Mouse (Mus musculus) left cerebral cortex, postnatal 10 days (tissue): ENCODE results near the gene Plcxd1. TPM values are rescaled to one million over a fixed set of nuclear protein-coding genes. Genes with fewer than 3 reads are reported as not detected.
"Not testable (repeated sequence)": the region's sequence is repeated elsewhere in the genome, so short reads cannot be mapped to it uniquely, and the experiment has no call there.

ENCODE experiments used
- DNase-seq, 2 experiments: peaks; one replicate each; pipeline ENCODE4 v3.0.0; 2021 to 2022; ENCODE audit warnings: low spot score in 2 of 2, mixed read lengths in 1 of 2; ENCODE audit errors: extremely low spot score in 1 of 2
- intact Hi-C: fragments of 180-260 bp; cut with DNase I; formaldehyde crosslinking; loops from one replicate; pipeline ENCODE4 v1.15.1; 2025
- total RNA-seq, 2 experiments: library from RNA; stranded (reverse); gene quantifications; 2 replicates each; pipeline ENCODE4 v1.2.3; 2021

Plcxd1 gene
- total RNA-seq = 1 to 10 TPM; 5.4 to 7.3 TPM

DNA sequence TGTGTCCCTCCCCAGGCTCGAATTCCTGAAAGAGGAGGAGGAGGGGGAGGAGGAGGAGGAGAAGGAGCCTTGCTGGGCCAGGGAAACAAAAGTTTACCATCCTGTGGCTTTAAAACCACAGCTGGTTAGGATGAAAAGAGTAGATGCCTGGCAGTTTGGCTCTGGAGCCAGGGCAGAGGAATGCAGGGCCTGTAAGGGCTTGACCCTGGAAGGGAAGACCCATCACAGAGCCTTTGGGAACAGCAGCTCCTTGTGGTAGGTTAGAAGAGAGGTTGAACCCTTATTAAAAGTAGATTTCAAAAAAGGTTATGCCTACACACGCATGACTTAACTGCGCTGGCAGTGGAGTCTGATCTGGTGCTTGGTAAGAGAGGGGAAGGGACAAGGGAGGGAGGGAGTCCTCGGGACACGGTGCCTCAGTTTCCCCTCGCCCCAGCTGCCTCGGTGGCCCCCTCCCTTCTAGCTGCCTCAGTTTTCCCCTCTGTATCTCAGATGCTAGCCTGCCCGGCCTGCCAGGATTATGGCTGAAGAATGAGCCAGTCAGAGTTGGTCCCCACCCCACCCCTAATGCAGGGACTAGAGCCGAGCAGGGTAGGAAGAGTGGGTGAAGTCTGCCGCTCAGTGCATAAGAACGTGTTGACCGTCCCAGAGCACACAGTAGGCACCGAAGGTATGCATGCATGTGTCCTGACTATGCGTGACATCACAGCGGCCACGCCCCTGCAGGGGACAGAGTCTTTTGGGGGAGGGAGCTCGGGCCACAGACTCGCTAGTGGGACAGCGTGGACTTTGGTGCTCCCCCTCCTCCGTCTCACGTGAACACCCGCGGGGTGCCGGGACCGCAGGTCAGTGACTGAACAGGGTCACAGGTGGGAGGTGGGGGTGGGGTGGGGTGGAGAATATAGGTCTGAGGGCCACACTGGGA, at the start of gene Plcxd1:
Gene Plcxd1 (plus strand): TSS at position 314 of the 925 bp plus-strand sequence.
- DNase-seq = peak; percentile 17 to 60
- intact Hi-C loops = loop anchor here (5.0 kb wide), 1 partner anchor 543 kb away; the partner anchor contains the start of gene Crlf2

DNA sequence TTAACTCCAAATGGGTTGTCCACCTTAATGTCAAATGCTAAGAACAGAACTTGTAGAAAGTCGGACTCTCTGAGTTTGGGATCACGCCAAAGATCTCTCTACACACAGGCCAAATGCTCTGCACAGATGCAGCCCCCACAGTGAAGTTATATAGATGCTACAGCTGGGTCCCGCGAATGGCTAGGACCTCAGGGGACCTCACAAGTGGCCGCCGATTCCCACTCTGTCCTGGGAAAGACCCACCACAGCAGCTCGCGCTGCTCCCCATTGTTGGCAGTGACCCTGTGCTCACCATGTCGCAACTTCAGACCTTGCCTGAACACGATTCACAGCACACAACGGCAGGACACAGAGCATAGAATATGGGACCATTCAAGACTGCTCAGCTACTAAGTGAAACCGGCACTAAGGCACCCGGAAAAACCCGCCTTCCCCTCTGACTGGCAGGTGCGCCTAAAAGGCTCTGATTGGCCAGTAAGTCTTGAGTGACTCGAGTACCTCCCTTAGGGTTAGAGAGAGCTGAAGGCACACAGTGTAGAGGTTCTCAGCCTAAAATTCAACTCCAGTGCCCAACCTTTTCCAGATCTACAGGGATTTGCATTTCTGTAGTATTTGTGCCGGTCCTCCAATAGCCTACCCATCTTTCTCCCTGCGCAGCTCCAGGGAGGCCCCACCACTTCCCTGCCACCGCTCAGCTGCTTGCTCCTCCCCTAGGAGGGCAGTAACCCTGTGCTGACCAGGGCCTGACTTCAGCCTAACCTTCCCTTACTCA, 41.9 kb upstream of the Plcxd1 start:
- DNase-seq = peak; percentile 83 to 85
- intact Hi-C loops = no loop called here

DNA sequence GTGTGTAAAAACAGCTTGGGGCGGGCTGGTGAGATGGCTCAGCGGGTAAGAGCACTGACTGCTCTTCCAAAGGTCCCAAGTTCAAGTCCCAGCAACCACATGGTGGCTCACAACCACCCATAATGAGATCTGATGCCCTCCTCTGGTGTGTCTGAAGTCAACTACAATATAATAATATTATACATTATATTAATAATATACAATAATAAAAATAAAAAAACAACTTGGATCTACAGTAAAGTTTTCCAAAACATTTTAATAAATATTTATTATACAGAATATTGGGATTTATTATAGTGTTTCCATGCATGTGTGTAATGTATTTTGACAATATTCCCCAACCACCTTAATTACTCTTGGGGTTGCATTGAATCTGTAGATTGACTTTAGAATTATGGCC, 27.4 kb upstream of the Plcxd1 start, which contains the start of gene Gm17655:
Gene Gm17655 (minus strand): TSS at position 101 of the 400 bp plus-strand sequence.
- DNase-seq, intact Hi-C loops: not testable (repeated sequence)

DNA sequence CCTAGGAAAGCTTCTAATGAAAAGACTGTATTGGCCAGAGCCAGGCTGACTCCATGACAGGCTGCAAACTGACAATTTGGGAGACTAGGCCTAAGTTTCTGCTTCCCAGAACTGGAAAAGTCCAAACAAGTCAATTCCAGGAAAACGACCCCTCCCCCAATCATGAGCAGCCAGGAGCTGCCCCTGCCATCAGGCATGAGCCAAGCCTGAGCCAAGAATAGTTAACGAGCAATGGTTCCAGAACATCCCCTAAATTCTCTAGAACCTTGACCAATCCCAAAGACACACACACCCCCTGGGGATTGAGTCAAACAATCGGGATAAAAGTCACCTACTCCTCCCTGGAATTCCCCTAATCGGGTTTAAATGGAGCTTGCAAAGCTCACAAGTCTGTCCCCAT, 16.8 kb upstream of the Plcxd1 start:
- no peak for DNase-seq
- intact Hi-C loops = no loop called here

DNA sequence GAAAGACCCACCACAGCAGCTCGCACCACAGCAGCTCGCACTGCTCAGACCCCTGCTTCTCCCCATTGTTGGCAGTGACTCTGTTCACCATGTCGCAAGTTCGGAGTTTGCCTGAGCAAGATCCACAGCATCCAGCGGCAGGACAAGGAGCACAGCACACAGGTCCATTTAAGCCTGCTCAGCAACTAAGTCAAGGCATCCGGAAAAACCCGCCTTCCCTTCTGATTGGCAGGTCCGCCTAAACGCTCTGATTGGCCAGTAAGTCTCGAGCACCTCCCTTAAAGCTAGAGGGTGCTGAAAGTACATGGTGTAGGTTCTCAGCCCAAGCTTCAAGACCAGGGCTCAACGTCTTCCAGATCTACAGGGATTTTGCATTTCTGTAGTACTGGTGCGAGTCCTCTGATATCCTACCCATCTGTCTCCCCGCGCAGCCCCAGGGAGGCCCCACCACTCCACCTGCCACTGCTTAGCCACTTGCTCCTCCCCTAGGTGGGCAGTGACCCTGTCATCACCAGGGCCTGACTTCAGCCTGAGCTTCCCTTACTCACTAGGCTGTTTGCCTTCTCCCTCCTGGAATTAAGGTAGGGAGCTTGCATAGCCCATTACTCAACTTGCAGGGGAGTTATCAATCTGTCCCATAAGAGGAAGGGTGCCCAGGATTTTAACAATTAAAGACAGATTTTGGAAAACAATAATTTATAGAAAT, 13.5 kb upstream of the Plcxd1 start:
- intact Hi-C loops = no loop called here
- no peak for DNase-seq

DNA sequence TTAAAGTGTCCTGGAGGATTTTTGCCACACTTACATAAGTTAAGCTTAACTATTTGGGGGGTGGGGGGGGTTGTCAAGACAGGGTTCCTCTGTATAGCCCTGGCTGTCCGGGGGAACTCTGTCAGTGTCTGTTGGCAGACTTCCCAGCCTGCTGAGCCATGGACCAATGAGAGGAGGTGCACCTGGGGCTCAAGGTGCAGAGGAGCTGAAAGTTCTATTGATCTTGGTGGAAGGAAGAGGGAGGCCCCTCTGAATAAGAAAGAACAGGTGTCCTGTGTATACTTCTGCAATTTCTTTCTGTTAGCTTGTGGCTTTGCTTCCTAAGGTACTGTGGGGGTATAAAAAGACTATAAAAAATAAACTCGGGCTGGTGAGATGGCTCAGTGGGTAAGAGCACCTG, 8.2 kb upstream of the Plcxd1 start:
- DNase-seq = no peak
- intact Hi-C loops = no loop called here

DNA sequence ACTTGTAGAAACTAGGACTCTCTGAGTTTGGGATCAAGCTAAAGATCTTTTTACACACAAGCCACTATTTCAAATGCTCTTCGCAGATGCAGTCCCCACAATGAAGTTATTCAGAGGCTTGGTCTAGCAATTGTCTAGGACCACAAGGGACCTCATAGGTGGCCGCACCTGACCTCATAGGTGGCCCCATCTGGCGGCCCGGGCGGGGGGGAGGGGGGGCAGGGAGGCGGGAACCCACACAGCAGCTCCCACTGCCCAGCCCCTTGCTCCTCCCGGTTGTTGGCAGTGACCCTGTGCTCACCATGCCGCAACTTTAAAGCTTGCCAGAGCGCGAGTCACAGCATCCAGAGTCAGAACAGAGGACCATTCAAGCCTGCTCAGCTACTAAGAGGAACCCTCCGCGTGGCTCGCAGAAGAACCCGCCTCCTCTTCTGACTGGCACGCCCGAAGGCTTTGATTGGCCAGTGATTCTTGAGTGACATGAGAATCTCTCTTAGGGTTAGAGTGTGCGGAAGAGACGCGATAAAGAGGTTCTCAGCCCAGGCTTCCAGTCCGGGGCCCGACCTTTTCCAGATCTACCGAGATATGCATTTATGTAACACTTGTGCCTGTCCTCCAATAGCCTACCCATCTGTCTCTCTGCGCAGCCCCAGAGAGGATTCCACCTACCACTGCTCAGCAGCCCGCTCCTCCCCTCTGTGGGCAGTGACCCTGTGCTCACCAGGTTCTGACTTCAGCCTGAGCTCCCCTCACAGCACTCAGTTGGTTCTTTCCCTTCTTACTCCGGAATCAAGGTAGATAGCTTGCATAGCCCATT, 5.5 kb upstream of the Plcxd1 start, which contains the start of gene Gm35315:
Gene Gm35315 (minus strand): TSS at position 391 of the 817 bp plus-strand sequence.
- peak; percentile 88 to 91 for DNase-seq
- intact Hi-C loops = no loop called here

DNA sequence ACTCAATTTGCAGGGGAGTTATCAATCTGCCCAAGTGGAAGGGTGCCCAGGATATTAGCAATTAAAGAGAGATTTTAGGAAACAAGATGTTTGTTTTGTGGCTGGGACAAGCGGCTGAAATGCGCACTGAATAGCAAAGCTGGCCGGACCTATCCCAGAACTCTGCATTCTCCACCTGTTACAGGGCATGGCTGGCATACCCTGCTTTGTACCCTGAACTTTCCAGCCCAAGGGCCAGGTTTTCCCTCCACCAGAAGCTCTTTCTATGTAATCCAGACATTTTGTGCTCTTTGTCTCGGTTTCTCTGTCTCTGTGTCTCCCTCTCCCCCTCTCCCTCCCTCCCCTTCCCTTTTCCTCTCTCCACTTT, 4.9 kb upstream of the Plcxd1 start:
- DNase-seq = no peak
- intact Hi-C loops = loop anchor here (5.0 kb wide), 1 partner anchor 538 kb away; the partner anchor contains the start of gene Crlf2

DNA sequence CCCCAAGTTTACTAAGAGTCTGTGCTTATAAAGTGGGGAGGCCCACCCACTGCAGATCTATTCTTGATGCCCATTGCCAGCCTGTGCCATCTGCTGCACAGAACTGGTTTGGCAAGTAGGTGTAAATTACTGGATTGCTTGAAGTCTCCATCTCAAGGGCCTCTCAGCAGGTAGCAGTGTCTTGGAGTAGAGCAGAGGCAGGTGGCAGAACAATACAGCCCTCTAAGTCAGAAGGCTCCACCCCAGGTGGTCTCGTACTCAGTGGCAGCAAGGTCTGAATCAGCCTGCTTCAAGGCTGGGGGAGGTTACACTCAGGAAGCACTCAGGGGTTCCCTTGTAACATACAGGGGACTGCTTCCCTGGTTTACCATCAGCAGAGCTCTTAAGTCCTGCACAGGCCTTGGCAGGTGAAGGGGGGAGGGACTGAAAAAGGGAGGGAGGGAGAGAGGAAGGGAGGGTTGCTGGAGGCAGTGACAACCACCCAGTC, 735 bp upstream of the Plcxd1 start:
- intact Hi-C loops = loop anchor here (5.0 kb wide), 1 partner anchor 542 kb away; the partner anchor contains the start of gene Crlf2

DNA sequence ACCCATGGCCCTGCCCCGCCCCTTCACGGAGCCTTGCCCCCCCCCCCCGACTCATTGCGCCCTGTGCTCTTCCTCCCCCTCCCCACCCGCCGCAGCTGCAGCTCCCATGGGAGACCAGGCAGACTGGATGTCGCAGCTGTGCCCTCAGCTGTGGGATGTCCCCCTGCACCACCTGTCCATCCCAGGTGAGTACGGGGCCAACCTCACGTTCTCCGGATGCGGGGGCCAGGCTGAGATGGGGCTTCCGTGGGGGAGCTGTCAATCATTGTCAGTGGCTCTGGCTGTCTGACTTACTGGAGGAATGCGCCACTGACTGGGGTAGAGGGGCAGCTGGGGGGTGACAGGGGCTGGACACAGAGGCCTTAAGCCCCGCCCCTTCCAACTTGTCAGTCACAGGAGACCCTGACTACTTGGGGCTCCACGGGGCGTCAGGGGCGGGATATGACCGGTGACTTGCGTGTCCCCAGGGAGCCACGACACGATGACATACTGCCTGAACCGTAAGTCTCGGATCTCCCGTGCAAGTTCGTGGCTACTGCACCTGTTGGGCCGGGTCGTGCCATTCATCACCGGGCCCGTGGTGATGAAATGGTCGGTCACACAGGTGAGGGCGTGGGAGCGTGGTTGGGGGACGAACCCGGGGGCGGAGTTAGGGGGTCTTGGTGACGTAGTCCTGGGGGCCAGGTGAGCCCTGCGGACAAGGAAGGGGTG, 1.3 kb downstream of the Plcxd1 start:
- intact Hi-C loops = no loop called here
- DNase-seq = peak; percentile 32 to 68

More for the DNA sequence above, 735 bp upstream of the Plcxd1 start:
- DNase-seq = peak in 1 of 2 experiments; percentile 36

DNA sequence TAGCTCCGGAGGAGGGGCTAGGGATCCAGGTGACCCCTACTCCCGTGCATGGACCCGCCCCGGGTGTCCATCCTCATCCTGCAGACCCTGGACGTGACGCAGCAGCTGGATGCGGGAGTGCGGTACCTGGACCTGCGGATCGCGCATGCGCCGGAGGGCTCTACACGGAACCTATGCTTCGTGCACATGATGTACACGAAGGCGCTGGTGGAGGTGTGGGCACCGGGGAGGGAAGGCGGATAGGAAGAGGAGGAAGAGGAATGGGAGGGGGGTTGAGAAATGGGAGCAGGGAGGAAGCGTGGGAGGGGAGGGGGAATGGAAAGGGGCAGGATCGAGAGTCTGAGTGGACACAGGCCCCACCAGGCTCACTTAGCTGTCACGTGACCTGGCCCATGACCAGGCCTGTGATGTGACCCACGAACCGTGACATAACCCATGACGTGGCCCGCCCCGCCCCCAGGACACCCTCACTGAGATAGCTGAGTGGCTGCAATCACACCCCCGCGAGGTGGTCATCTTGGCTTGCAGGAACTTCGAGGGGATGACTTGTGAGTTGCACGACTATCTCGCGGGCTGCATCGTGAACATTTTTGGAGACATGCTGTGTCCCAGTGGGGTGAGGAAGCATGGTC, 2.1 kb downstream of the Plcxd1 start:
- intact Hi-C loops = no loop called here
- peak; percentile 65 to 83 for DNase-seq

DNA sequence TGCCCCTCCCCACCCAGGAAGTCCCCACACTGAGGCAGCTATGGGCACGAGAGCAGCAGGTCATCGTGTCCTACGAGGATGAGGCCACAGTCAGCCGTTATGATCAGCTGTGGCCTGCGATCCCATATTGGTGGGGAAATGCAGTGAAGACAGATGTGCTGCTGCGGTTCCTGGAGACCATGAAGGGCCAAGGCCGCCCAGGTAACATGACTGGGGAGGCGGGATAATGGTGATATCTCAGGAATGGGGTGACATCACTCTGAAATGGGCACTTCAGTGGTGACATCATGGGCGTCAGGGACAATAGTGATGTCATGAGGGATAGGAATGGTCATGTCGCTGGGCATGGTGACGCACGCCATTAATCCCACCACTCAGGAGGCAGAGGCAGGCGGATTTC, 2.7 kb downstream of the Plcxd1 start:
- peak; percentile 5 to 30 for DNase-seq
- intact Hi-C loops = no loop called here

DNA sequence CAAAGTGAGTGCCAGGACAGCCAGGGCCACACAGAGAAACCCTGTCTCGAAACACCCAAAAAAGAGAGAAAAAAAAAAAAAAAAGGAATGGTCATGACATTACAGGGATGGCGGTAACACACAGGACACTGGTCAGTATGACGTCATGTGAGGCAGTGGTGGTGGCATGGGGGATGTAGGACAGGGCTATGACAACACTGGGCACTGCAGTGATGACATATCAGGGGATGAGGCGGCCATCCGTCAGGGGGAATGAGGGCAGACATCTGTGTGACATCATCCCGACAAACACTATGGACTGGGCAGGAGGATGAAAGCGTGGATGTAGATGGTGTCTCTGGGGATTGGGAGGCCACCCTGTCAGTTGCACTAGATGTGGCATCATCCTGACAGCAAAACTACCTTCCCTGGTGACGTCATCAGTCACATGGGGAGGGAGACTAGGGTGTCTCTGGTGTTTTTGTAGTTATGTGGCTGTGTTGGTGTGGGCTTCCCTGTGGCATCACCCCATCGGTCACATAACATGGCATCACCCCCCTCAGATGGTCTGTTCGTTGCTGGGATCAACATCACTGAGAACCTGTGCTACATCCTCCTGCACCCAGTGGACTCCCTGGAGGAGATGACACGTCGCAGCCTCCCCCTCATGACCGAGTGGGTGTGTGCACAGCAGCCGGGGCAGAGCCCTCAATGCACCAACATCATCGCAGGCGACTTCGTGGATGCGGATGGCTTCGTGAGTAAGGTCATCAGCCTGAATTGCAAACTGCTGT, 3.3 kb downstream of the Plcxd1 start:
- intact Hi-C loops = no loop called here

DNA sequence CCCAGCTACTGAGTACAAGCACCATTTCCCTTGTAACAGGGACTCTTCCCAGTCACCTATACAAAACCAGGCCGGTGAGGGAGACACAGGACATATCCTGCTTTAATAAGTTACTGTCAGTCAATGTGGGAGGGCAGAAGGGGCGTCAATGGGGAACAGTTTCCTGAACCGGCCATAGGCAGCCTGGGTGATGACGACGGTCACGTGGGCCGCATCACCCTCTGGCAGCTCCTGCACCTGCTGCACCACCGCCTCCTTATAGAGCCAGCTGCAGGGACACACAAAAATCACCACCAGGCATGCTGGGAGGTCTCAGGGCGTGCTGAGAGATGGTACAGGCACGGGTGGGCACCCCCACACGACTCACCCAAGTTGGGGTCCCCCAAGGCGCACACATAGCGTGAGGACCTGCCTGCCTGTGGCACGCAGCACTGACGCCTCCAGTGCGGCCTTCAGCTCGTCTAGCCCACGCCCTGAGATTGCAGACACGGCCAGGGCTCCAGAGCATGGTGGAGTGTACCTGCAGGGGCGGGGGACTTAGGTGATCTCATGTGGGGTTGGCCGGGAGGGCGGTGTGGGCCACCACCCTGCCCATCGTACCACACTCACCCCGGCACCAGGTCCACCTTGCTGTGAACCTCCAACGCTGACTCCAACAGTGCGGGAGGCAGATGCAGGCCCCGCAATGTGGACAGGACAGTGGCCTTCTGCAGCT, 4.3 kb downstream of the Plcxd1 start:
- intact Hi-C loops = no loop called here
- peak; percentile 4 to 39 for DNase-seq

More for the DNA sequence above, 3.3 kb downstream of the Plcxd1 start:
- DNase-seq = peak; percentile 1 to 36

DNA sequence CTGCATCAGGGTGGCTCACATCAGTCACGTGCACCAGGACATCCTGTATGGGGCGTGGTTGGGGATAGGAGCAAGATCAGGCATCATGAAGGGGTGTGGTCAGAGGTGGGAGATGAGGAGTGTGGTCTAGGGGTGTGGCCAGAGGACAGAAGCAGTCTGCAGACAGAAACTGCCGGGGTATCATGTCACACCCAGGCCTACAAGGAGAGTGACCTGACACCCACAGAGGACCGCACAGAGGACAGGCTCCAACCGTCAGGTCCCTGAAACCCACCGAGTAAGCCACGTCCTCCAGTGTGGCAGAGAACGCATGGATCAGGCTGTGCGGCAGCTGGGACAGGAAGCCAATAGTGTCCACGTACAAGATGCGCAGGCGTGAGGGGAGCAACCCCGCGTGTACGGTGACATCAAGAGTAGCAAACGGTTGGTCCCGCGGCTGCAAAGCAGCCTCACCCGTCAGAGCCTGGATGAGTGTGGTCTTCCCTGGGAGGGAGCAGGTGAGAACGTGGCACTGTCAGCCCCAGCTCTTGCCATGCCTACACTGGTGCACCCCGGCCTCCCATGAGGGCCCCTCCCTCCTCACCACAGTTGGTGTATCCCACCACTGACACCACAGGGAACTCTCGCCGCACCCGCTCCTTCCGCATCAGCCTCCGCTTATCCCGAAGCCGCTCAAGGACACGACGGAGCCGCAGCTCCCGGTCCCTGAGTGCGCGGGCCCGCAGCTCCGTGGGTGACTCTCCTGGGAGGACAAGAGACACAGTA, 5.0 kb downstream of the Plcxd1 start:
- peak; percentile 5 to 50 for DNase-seq
- intact Hi-C loops = no loop called here
